Mouse (Mus musculus) liver, postnatal 0 days (tissue): ENCODE data around the gene Pygo1. TPM values are rescaled to one million over a fixed set of nuclear protein-coding genes. Genes with fewer than 3 reads are reported as not detected.

Source experiments
- ATAC-seq: fragments of 200-750 bp; cut with Nextera tagmentation; 2 replicates; pipeline ENCODE4 v1.8.0; 2017; ENCODE audit warnings: mild to moderate bottlenecking, moderate library complexity
- DNase-seq: peaks from one replicate; pipeline ENCODE4 v3.0.0-alpha.2; 2016
- H3K27ac ChIP-seq: fragments of 300-500 bp; sonication (generic); 2 replicates; pipeline ENCODE4 v1.5.1; 2014; ENCODE audit warnings: antibody characterized with exemption, moderate library complexity, mild to moderate bottlenecking, low read depth
- H3K27me3 ChIP-seq: fragments of 300-500 bp; sonication (generic); 2 replicates; pipeline ENCODE4 v1.6.1; 2014; ENCODE audit warnings: low read length, control low read depth, mixed read lengths; ENCODE audit not compliant: insufficient read depth
- H3K36me3 ChIP-seq: fragments of 300-500 bp; sonication (generic); replicated peaks from 2 replicates; pipeline ENCODE4 v1.6.1; 2014; ENCODE audit warnings: mild to moderate bottlenecking, control low read depth, low read length, moderate library complexity, mixed read lengths; ENCODE audit not compliant: insufficient read depth
- H3K4me1 ChIP-seq: fragments of 300-500 bp; sonication (generic); 2 replicates; pipeline ENCODE4 v1.6.1; 2014; ENCODE audit warnings: antibody characterized with exemption, mild to moderate bottlenecking, control low read depth; ENCODE audit not compliant: insufficient read depth
- H3K4me2 ChIP-seq: fragments of 300-500 bp; sonication (generic); 2 replicates; pipeline ENCODE4 v1.6.1; 2014; ENCODE audit warnings: low read depth, mild to moderate bottlenecking, low read length, moderate library complexity, mixed read lengths
- H3K4me3 ChIP-seq: fragments of 300-500 bp; sonication (generic); 2 replicates; pipeline ENCODE4 v1.5.1; 2014; ENCODE audit warnings: low read depth, low read length
- H3K9ac ChIP-seq: fragments of 300-500 bp; sonication (generic); replicated peaks from 2 replicates; pipeline ENCODE4 v1.6.1; 2014; ENCODE audit warnings: mild to moderate bottlenecking, moderate library complexity
- H3K9me3 ChIP-seq: fragments of 300-500 bp; sonication (generic); 2 replicates; pipeline ENCODE4 v1.6.1; 2016; ENCODE audit warnings: mild to moderate bottlenecking, control low read depth, low read length, mixed read lengths
- CTCF ChIP-seq: sonication (generic); IDR thresholded peaks from 2 replicates; pipeline ENCODE4 v1.5.1; 2016; ENCODE audit warnings: antibody characterized with exemption, low read depth
- EP300 ChIP-seq: IDR thresholded peaks from 2 replicates; pipeline ENCODE4 v1.6.1; 2016; ENCODE audit warnings: antibody characterized with exemption, low read depth, mild to moderate bottlenecking
- WGBS: fragments of 180-500 bp; shearing (Covaris S2); extraction: QIAGEN DNeasy Blood & Tissue Kit; methylation state at CpG from one replicate; pipeline ENCODE4 v1.1.7; 2014; ENCODE audit not compliant: insufficient replicate concordance; 5-methylcytosine and 5-hydroxymethylcytosine counted together
- polyA plus RNA-seq: library from polyadenylated mRNA; unstranded; fragments of >200 nt; fragmentation: Nextera tagmentation; extraction: Ambion mirVana; gene quantifications from 2 replicates; pipeline ENCODE4 v1.2.1, GENCODE M21; 2015

The Pygo1 gene
- polyA plus RNA-seq, 1 experiment from 2014 or later, result 0.06 TPM

GRCm38 (mm10) chr9:72975242-72975641 is 49.8 kb downstream of the Pygo1 start:
- Histone ChIP-seq H3K9me3 (no peaks in the 10 kb centered on the region), H3K27me3 (no peaks in the 10 kb centered on the region), H3K4me1 (no peaks in the 10 kb centered on the region), H3K36me3 (no peaks in the 10 kb centered on the region), H3K27ac (no peak overlapping the region), H3K4me3 (no peak overlapping the region), H3K4me2 (no peak overlapping the region), H3K9ac (no peak overlapping the region)
- TF ChIP-seq CTCF (no peak), EP300 (no peak)
- DNase-seq, result no peak
- no peak for ATAC-seq
- 77% methylated on average over 1 of the region's 1 CpGs for WGBS

DNA sequence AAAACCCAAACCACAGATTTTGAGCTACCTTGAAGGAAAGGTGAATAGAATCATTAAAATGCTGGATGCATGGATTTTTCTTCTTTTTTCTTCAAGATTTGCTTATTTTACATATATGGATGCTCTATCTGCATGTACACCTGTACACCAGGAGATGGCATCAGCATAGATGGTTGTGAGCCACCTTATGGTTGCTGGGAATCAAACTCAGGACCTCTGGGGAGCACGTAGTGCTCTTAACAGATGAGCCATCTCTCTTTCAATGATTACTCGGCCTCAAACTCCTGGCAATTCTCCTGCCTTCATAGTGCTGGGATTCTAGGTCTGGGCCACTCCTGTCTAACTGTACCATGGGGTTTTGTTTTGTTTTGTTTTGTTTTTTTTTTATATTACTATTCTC is 57.6 kb downstream of the Pygo1 start:
- TF ChIP-seq CTCF (peak; percentile 22; the same call in 1 of the 2 replicates), EP300 (no peak)
- no peaks in the 10 kb centered on the region for H3K27me3 ChIP-seq
- ATAC-seq (no peak), DNase-seq (no peak)
- no peak overlapping the region for H3K4me2 ChIP-seq
- H3K4me3 ChIP-seq, result no peak overlapping the region
- H3K9ac ChIP-seq, result no peak overlapping the region
- H3K4me1 ChIP-seq, result peaks cover 16% of the 10 kb centered on the region
- no peaks in the 10 kb centered on the region for H3K36me3 ChIP-seq
- WGBS, result 69% methylated on average over 2 of the region's 2 CpGs
- no peaks in the 10 kb centered on the region for H3K9me3 ChIP-seq
- H3K27ac ChIP-seq, result no peak overlapping the region

- no peaks in the 10 kb centered on the region for H3K27me3 ChIP-seq
- ATAC-seq (peak; percentile 99), DNase-seq (peak; percentile 96)
- WGBS, result under 1% methylated on average over 81 of the region's 88 CpGs
- H3K4me2 ChIP-seq, result peak within 1 kb of the TSS; percentile 88
- no peaks in the 10 kb centered on the region for H3K9me3 ChIP-seq
- peak within 1 kb of the TSS; percentile 63 for H3K4me3 ChIP-seq
- H3K4me1 ChIP-seq, result peaks cover 20% of the 10 kb centered on the region
- peak within 1 kb of the TSS; percentile 82 for H3K27ac ChIP-seq
- TF ChIP-seq CTCF, result peak; percentile 37
- TF ChIP-seq EP300, result no peak; the same call in 1 of the 2 replicates
- peak within 1 kb of the TSS; percentile 70 for H3K9ac ChIP-seq
- H3K36me3 ChIP-seq, result no peaks in the 10 kb centered on the region
These were observed 60.1 kb downstream of the Pygo1 start, which contains the start of the genes Ccpg1os and Ccpg1 for GRCm38 (mm10) chr9:72985250-72986220. Gene Ccpg1os, minus strand, starts transcription at chr9:72985382. Gene Ccpg1, plus strand, starts transcription at chr9:72985429.

DNA sequence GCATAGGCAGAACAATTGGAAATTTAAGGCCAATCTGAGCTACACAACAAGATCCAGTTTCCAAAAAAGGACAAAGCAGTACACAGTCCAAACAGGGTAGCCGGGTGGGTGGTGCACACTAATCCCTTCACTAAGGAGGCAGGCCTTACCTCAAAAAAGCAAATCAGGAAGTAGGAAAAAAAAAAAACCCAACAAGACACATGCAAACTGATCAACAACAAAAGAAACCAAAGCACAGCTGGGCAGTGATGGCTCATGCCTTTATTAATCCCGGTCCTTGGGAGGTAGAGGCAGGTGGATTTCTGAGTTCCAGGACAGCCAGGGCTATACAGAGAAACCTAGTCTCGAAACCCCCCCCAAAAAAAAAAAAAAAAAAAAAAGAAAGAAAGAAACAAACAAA is 62.3 kb downstream of the Pygo1 start:
- Histone ChIP-seq H3K36me3 (no peaks in the 10 kb centered on the region), H3K27ac (no peak overlapping the region), H3K4me3 (no peak overlapping the region), H3K9ac (no peak overlapping the region), H3K4me1 (peaks cover 20% of the 10 kb centered on the region), H3K27me3 (no peaks in the 10 kb centered on the region), H3K4me2 (no peak overlapping the region), H3K9me3 (no peaks in the 10 kb centered on the region)
- ATAC-seq (no peak), DNase-seq (no peak)
- WGBS, result 47% methylated on average over 3 of the region's 3 CpGs
- TF ChIP-seq EP300, result no peak
- TF ChIP-seq CTCF, result no peak

GRCm38 (mm10) chr9:72988706-72989105 is 63.3 kb downstream of the Pygo1 start:
- TF ChIP-seq EP300 (no peak), CTCF (no peak)
- 77% methylated on average over 5 of the region's 5 CpGs for WGBS
- no peaks in the 10 kb centered on the region for H3K36me3 ChIP-seq
- H3K4me3 ChIP-seq, result no peak overlapping the region
- no peak for DNase-seq
- no peaks in the 10 kb centered on the region for H3K27me3 ChIP-seq
- no peak overlapping the region for H3K27ac ChIP-seq
- H3K9ac ChIP-seq, result no peak overlapping the region
- ATAC-seq, result no peak
- peaks cover 20% of the 10 kb centered on the region for H3K4me1 ChIP-seq
- H3K9me3 ChIP-seq, result no peaks in the 10 kb centered on the region
- no peak overlapping the region for H3K4me2 ChIP-seq

- H3K36me3 ChIP-seq, result no peaks in the 10 kb centered on the region
- no peak overlapping the region for H3K4me3 ChIP-seq
- ATAC-seq (no peak), DNase-seq (no peak)
- TF ChIP-seq EP300 (0 out of 2 replicates have a peak, but pooled peaks have one; percentile 6), CTCF (no peak)
- H3K9me3 ChIP-seq, result no peaks in the 10 kb centered on the region
- no peaks in the 10 kb centered on the region for H3K27me3 ChIP-seq
- 89% methylated on average over 2 of the region's 2 CpGs for WGBS
- peaks cover 9% of the 10 kb centered on the region for H3K4me1 ChIP-seq
- H3K9ac ChIP-seq, result no peak overlapping the region
- H3K27ac ChIP-seq, result 0 out of 2 replicates have a peak overlapping the region, but pooled peaks have one; percentile 18
- H3K4me2 ChIP-seq, result peak overlapping the region; percentile 15; the same call in 1 of the 2 replicates
These were observed 66.0 kb downstream of the Pygo1 start for GRCm38 (mm10) chr9:72991420-72991819.
